Mouse (Mus musculus) lung, embryonic 15.5 days (tissue): Measurements from ENCODE around the gene Gjb4. TPM values are rescaled to one million over a fixed set of nuclear protein-coding genes. Genes with fewer than 3 reads are reported as not detected.

Source experiments
- ATAC-seq: fragments of 200-750 bp; cut with Nextera tagmentation; 2 replicates; pipeline ENCODE4 v1.8.0; 2017; ENCODE audit warnings: moderate number of reproducible peaks, borderline replicate concordance; ENCODE audit not compliant: low FRiP score, low TSS enrichment; ENCODE audit errors: extremely low read depth
- H3K27ac ChIP-seq: fragments of 300-500 bp; sonication (generic); 2 replicates; pipeline ENCODE4 v1.5.1; 2015; ENCODE audit warnings: moderate library complexity, mild to moderate bottlenecking, inconsistent platforms
- H3K27me3 ChIP-seq: fragments of 300-500 bp; sonication (generic); 2 replicates; pipeline ENCODE4 v1.6.1; 2015; ENCODE audit warnings: inconsistent platforms
- H3K36me3 ChIP-seq: fragments of 300-500 bp; sonication (generic); 2 replicates; pipeline ENCODE4 v1.6.1; 2015; ENCODE audit warnings: inconsistent platforms
- H3K4me1 ChIP-seq: fragments of 300-500 bp; sonication (generic); 2 replicates; pipeline ENCODE4 v1.6.1; 2015; ENCODE audit warnings: inconsistent platforms
- H3K4me2 ChIP-seq: fragments of 300-500 bp; sonication (generic); 2 replicates; pipeline ENCODE4 v1.6.1; 2015; ENCODE audit warnings: inconsistent platforms, mild to moderate bottlenecking, moderate library complexity
- H3K4me3 ChIP-seq: fragments of 300-500 bp; sonication (generic); 2 replicates; pipeline ENCODE4 v1.5.1; 2015; ENCODE audit warnings: mild to moderate bottlenecking, inconsistent platforms
- H3K9ac ChIP-seq: fragments of 300-500 bp; sonication (generic); 2 replicates; pipeline ENCODE4 v1.6.1; 2015; ENCODE audit warnings: inconsistent platforms
- H3K9me3 ChIP-seq: fragments of 300-500 bp; sonication (generic); 2 replicates; pipeline ENCODE4 v1.6.1; 2016; ENCODE audit warnings: inconsistent platforms
- WGBS: fragments of 180-500 bp; shearing (Covaris S2); methylation state at CpG from one replicate; pipeline ENCODE4 v1.1.7; 2015; 5-methylcytosine and 5-hydroxymethylcytosine counted together
- polyA plus RNA-seq: library from polyadenylated mRNA; unstranded; fragments of >200 nt; fragmentation: Nextera tagmentation; extraction: Ambion mirVana; gene quantifications from 2 replicates; pipeline ENCODE4 v1.2.1, GENCODE M21; 2015

Gjb4 gene
- polyA plus RNA-seq, 1 experiment from 2014 or later: 0.10 TPM

DNA sequence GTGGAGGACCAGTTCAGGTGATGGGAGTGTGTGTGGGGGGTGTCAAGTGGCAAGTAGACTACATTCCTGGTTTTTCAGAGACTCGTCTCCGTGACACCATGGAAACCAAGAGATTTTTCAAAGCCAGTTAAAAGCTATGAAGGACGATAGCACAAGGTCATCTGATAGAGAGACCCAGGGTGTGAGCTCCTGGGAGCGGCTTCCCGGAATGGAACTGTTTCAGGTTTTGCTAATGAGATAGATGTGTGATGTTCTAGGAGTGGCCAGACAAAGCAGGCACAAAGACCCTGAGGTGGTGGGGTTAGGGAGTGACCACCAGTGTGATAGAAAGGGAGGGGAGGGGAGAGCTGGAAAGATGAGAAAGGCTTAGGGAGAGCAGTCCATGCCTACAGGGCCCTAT is 8.9 kb downstream of the Gjb4 start:
- Histone ChIP-seq H3K4me1 (no peaks in the 10 kb centered on the region), H3K9me3 (no peaks in the 10 kb centered on the region), H3K27me3 (no peaks in the 10 kb centered on the region), H3K27ac (no peak overlapping the region), H3K4me3 (no peak overlapping the region), H3K36me3 (no peaks in the 10 kb centered on the region), H3K4me2 (no peak overlapping the region), H3K9ac (no peak overlapping the region)
- no peak for ATAC-seq
- WGBS: 49% methylated on average over 5 of the region's 5 CpGs

DNA sequence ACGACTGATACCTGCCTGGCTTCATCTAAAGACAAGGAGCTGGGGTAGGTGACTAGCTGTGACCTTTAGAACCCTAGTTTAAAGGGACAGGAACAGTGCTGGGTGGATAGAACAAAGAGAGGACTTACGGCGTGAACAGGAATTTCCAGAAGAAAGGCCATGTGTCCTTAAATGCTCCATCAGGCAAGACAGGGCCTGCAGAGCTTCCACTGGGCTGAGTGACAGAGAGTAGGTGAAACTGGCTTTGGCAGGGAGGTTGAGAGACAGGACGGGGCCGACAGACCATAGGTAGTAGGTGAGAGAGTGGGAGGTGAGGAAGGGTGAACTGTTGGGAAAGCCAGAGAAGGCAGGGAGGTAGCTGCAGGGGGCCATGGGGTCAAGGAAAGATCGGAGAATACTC is 12.5 kb downstream of the Gjb4 start:
- Histone ChIP-seq H3K9ac (no peak overlapping the region), H3K9me3 (no peaks in the 10 kb centered on the region), H3K4me2 (no peak overlapping the region), H3K36me3 (no peaks in the 10 kb centered on the region), H3K27me3 (no peaks in the 10 kb centered on the region), H3K4me1 (no peaks in the 10 kb centered on the region), H3K27ac (no peak overlapping the region), H3K4me3 (no peak overlapping the region)
- WGBS: 43% methylated on average over 6 of the region's 6 CpGs
- ATAC-seq: no peak

GRCm38 (mm10) chr4:127337668-127338067 is 16.2 kb downstream of the Gjb4 start:
- Histone ChIP-seq H3K27me3 (peaks cover 2% of the 10 kb centered on the region; the same call in 1 of the 2 replicates), H3K36me3 (no peaks in the 10 kb centered on the region), H3K4me1 (no peaks in the 10 kb centered on the region), H3K4me3 (no peak overlapping the region), H3K4me2 (no peak overlapping the region), H3K9ac (no peak overlapping the region), H3K27ac (no peak overlapping the region), H3K9me3 (no peaks in the 10 kb centered on the region)
- ATAC-seq: no peak
- WGBS: 79% methylated on average over 5 of the region's 5 CpGs

GRCm38 (mm10) chr4:127334870-127335504 is 18.9 kb downstream of the Gjb4 start:
- H3K4me3 ChIP-seq: no peak overlapping the region
- no peak for ATAC-seq
- peaks cover 28% of the 10 kb centered on the region for H3K27me3 ChIP-seq
- H3K27ac ChIP-seq: 0 out of 2 replicates have a peak overlapping the region, but pooled peaks have one; percentile 0
- H3K9ac ChIP-seq: no peak overlapping the region
- no peaks in the 10 kb centered on the region for H3K36me3 ChIP-seq
- H3K4me2 ChIP-seq: no peak overlapping the region
- no peaks in the 10 kb centered on the region for H3K9me3 ChIP-seq
- H3K4me1 ChIP-seq: peaks cover 11% of the 10 kb centered on the region
- 20% methylated on average over 5 of the region's 5 CpGs for WGBS

GRCm38 (mm10) chr4:127331171-127331570 is 22.7 kb downstream of the Gjb4 start:
- H3K4me1 ChIP-seq: peaks cover 11% of the 10 kb centered on the region
- H3K9me3 ChIP-seq: no peaks in the 10 kb centered on the region
- H3K9ac ChIP-seq: no peak overlapping the region
- WGBS: 25% methylated on average over 13 of the region's 13 CpGs
- H3K27me3 ChIP-seq: peaks cover 58% of the 10 kb centered on the region
- no peak overlapping the region for H3K27ac ChIP-seq
- no peak overlapping the region for H3K4me3 ChIP-seq
- no peaks in the 10 kb centered on the region for H3K36me3 ChIP-seq
- peak overlapping the region; percentile 50; the same call in 1 of the 2 replicates for H3K4me2 ChIP-seq
- ATAC-seq: no peak

DNA sequence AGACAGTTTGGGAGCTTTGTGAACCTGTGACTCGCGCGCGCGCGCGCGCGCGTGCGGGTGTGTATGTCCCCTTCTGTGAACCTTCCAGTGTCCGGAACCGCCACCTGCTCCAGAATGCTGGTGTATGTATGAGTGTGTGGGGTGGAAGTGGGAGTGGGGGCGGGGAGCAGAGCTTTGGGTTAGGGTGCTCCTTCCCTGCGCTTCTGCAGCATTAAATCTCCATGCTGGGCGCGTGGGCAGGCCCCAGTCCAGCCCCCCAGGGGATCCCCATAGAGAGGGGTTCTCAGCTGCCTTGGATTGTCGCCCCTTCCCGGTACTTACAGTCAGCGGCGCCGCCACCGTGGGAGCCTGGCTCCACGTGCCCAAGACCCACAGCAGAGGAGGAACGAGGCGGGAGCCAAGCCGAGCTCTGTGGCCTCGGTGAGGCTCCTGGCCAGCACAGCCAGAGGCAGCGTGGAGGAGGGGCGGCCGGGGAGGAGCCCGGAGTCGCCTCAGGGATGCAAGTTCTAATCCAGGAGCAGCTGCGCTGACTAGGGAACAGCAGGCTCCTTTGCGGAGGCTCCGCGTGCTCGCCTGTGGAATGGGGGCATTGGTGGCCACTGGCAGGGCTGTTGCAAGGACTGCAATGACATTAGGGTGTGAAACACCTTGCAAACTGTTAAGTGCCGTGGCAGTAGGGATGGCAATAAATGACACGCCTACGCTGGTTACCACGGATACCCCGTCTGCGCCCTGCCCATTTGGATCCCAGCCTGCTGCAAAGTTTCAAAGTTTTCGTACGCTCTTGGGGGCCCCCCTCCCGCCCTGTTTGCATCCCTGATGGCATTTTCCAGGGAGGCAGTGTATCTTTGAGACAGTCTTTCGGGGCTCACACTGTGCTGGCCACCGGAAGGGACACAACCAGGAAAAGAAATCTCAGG is 23.4 kb downstream of the Gjb4 start, which contains the start of gene Gjb3:
Gene Gjb3 (minus strand): TSS at position 664 of the 920 bp plus-strand sequence.
- Histone ChIP-seq H3K36me3 (no peaks in the 10 kb centered on the region), H3K27ac (no peak within 1 kb of the TSS), H3K9ac (0 out of 2 replicates have a peak within 1 kb of the TSS, but pooled peaks have one; percentile 6), H3K4me3 (peak within 1 kb of the TSS; percentile 23), H3K4me1 (peaks cover 11% of the 10 kb centered on the region), H3K27me3 (peaks cover 59% of the 10 kb centered on the region), H3K4me2 (peak within 1 kb of the TSS; percentile 50), H3K9me3 (no peaks in the 10 kb centered on the region)
- WGBS: 2% methylated on average over 49 of the region's 49 CpGs
- ATAC-seq: no peak

DNA sequence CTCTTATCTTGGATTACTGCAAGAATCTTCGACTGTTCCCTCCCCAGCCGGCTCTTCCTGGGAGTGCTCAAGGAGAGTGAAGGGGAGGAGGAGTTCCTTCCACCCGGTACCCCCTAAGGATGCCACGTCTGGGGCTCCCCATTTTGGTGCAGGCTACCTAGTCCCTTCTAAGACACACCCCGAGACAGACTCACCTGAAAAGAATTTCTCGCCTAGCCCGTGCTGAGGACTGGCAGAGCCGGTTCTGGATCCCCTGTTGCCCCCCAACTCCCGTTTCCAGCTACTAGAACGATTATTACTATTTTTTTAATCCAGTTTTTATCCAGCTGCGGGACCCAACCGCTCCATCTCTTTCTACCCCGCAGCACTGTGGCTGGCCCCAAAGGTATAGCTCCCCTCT is 24.1 kb downstream of the Gjb4 start:
- H3K9ac ChIP-seq: no peak overlapping the region
- ATAC-seq: peak; percentile 50; the same call in 1 of the 2 replicates
- peak overlapping the region; percentile 23 for H3K4me3 ChIP-seq
- peak overlapping the region; percentile 50 for H3K4me2 ChIP-seq
- no peak overlapping the region for H3K27ac ChIP-seq
- H3K27me3 ChIP-seq: peaks cover 65% of the 10 kb centered on the region
- H3K36me3 ChIP-seq: no peaks in the 10 kb centered on the region
- H3K9me3 ChIP-seq: no peaks in the 10 kb centered on the region
- peaks cover 11% of the 10 kb centered on the region for H3K4me1 ChIP-seq
- under 1% methylated on average over 13 of the region's 13 CpGs for WGBS

- WGBS: 16% methylated on average over 3 of the region's 3 CpGs
- Histone ChIP-seq H3K4me2 (no peak overlapping the region), H3K36me3 (no peaks in the 10 kb centered on the region), H3K9ac (no peak overlapping the region), H3K4me1 (peaks cover 11% of the 10 kb centered on the region), H3K9me3 (no peaks in the 10 kb centered on the region), H3K27ac (no peak overlapping the region), H3K27me3 (peaks cover 65% of the 10 kb centered on the region), H3K4me3 (no peak overlapping the region)
- no peak for ATAC-seq
These were observed 24.8 kb downstream of the Gjb4 start for GRCm38 (mm10) chr4:127329046-127329445.

- peaks cover 65% of the 10 kb centered on the region for H3K27me3 ChIP-seq
- no peak overlapping the region for H3K4me3 ChIP-seq
- H3K27ac ChIP-seq: no peak overlapping the region
- WGBS: 53% methylated on average over 7 of the region's 7 CpGs
- no peaks in the 10 kb centered on the region for H3K36me3 ChIP-seq
- H3K4me1 ChIP-seq: peaks cover 11% of the 10 kb centered on the region
- no peak overlapping the region for H3K9ac ChIP-seq
- no peak for ATAC-seq
- H3K9me3 ChIP-seq: no peaks in the 10 kb centered on the region
- no peak overlapping the region for H3K4me2 ChIP-seq
These were observed 25.5 kb downstream of the Gjb4 start for GRCm38 (mm10) chr4:127328378-127328777.

DNA sequence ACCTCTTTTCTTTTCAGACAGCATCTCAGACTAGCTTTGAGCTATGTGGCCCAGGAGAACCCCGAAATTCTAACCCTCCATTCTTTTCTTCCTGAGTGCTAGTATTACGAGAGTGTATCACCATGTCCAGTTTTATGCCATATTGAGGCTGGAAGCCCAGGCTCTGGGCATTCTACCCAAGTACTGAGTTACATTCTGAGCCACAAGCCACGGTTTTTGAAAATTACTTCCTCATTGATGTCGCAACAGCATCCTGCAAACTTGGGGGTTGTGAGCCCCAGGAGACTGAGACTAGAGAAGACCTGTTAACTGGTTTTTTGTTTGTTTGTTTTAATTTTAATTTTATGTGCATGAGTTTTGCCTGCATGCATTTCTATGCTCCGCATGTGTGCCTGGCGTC is 26.1 kb downstream of the Gjb4 start:
- Histone ChIP-seq H3K9ac (no peak overlapping the region), H3K27me3 (peaks cover 64% of the 10 kb centered on the region), H3K27ac (no peak overlapping the region), H3K4me2 (no peak overlapping the region), H3K36me3 (no peaks in the 10 kb centered on the region), H3K9me3 (no peaks in the 10 kb centered on the region), H3K4me1 (peaks cover 11% of the 10 kb centered on the region), H3K4me3 (no peak overlapping the region)
- no peak for ATAC-seq
- WGBS: 56% methylated on average over 6 of the region's 6 CpGs

DNA sequence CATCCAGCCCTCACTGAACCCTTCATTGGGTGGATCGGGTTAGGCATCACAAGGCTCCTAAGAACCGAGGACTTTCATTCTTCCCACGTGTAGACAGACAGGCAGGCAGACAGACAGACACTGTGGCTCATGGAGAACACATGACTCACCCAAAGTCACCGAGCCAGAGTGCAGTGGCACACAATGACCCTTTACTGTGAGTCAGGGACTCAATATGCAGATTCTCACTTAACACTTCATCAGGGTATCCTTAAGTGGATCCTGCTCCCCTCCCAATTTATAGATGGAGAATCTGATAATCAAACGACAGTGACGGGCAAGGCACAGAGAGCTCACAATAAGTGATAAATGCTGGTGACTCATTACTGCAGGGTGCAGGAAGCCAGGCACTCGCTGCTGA is 26.6 kb downstream of the Gjb4 start:
- no peak overlapping the region for H3K4me3 ChIP-seq
- ATAC-seq: no peak
- H3K4me1 ChIP-seq: peaks cover 11% of the 10 kb centered on the region
- WGBS: 28% methylated on average over 7 of the region's 7 CpGs
- no peaks in the 10 kb centered on the region for H3K36me3 ChIP-seq
- peaks cover 60% of the 10 kb centered on the region for H3K27me3 ChIP-seq
- H3K9me3 ChIP-seq: no peaks in the 10 kb centered on the region
- H3K4me2 ChIP-seq: no peak overlapping the region
- H3K27ac ChIP-seq: no peak overlapping the region
- H3K9ac ChIP-seq: no peak overlapping the region

DNA sequence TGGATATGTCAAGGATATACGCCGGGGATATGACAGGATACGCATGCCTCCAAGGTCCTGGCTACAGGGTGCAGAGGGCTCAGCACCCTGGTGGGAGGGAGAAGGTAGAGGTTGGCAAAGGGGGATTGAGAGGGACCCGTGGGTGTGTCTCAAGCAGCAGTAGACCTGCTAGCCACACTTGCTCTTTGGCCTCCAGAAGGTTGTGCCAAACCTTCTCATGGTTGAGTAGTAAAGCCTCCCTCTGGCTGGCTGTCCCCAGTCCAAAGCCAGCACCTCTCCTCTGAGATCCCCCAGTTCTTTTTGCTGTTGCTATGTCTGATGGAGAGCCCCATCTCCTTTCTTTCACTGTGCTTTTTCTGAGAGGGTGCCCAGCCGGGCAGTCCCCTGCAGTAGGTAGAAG is 28.6 kb downstream of the Gjb4 start:
- H3K27ac ChIP-seq: no peak overlapping the region
- no peaks in the 10 kb centered on the region for H3K36me3 ChIP-seq
- H3K9ac ChIP-seq: no peak overlapping the region
- H3K27me3 ChIP-seq: peaks cover 40% of the 10 kb centered on the region
- ATAC-seq: no peak
- H3K9me3 ChIP-seq: no peaks in the 10 kb centered on the region
- H3K4me2 ChIP-seq: no peak overlapping the region
- H3K4me1 ChIP-seq: peaks cover 3% of the 10 kb centered on the region
- no peak overlapping the region for H3K4me3 ChIP-seq
- 80% methylated on average over 5 of the region's 5 CpGs for WGBS
